Mouse (Mus musculus): ENCODE measurements around the gene Ywhab. TPM values are rescaled to one million over a fixed set of nuclear protein-coding genes. Genes with fewer than 3 reads are reported as not detected.

Ywhab gene
- polyA plus RNA-seq (2015; fragmentation: Nextera tagmentation; extraction: Ambion mirVana): 297 and 300 TPM in 2 replicates

GRCm38 (mm10) chr2:163994654-163994976 is at the start of gene Ywhab:
Gene Ywhab (plus strand): TSS chr2:163994960.
- WGBS: 0% methylated on average over 12 of the region's 14 CpGs
- no peak for ATAC-seq (ENCODE audit: low FRiP score, low TSS enrichment)
- Histone ChIP-seq H3K27me3 (ENCODE audit: insufficient read depth, low read length) (no peaks in the 10 kb centered on the region), H3K4me1 (ENCODE audit: insufficient read depth, low read length) (peaks cover 18% of the 10 kb centered on the region; the same call in 1 of the 2 replicates), H3K9ac (replicated peaks; ENCODE audit: low read length) (peak within 1 kb of the TSS; percentile 96), H3K4me3 (ENCODE audit: low read length) (peak within 1 kb of the TSS; percentile 95), H3K9me3 (ENCODE audit: low read length) (no peaks in the 10 kb centered on the region), H3K27ac (ENCODE audit: low read length) (peak within 1 kb of the TSS; percentile 96), H3K4me2 (replicated peaks; ENCODE audit: low read depth, low read length) (peak within 1 kb of the TSS; percentile 79), H3K36me3 (ENCODE audit: insufficient read depth, low read length) (no peaks in the 10 kb centered on the region)

- Histone ChIP-seq H3K27ac (ENCODE audit: low read length) (no peak overlapping the region), H3K9me3 (ENCODE audit: low read length) (no peaks in the 10 kb centered on the region), H3K4me2 (replicated peaks; ENCODE audit: low read depth, low read length) (no peak overlapping the region), H3K27me3 (ENCODE audit: insufficient read depth, low read length) (0 out of 2 replicates have a peak, but pooled peaks cover 5% of the 10 kb centered on the region), H3K36me3 (ENCODE audit: insufficient read depth, low read length) (no peaks in the 10 kb centered on the region), H3K4me3 (ENCODE audit: low read length) (no peak overlapping the region), H3K4me1 (ENCODE audit: insufficient read depth, low read length) (no peaks in the 10 kb centered on the region), H3K9ac (replicated peaks; ENCODE audit: low read length) (no peak overlapping the region)
- WGBS: 60% methylated on average over 15 of the region's 15 CpGs
- no peak for ATAC-seq (ENCODE audit: low FRiP score, low TSS enrichment)
Measured at GRCm38 (mm10) chr2:163946221-163946620, 48.5 kb upstream of the Ywhab start.

DNA sequence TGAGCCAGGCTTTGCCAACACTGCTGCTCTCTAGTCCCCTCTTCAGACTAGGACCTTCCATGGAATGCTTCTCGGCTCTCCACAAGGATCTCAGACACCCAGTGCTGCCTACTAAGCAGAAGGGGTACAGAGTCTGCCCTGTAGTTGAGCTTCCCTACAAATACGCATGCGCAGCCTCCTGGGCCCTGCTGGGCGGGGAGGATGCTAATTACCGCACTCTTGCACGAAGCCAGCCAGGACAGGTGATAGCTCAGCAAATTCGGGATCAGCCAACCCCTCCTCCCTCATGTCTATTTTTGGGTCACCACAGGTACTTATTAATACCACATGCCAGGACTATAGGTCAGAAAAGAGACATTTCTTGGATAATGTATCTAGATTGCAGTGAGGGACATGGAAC is 46.8 kb upstream of the Ywhab start:
- H3K4me2 ChIP-seq (replicated peaks; ENCODE audit: low read depth, low read length): no peak overlapping the region
- no peaks in the 10 kb centered on the region for H3K36me3 ChIP-seq (ENCODE audit: insufficient read depth, low read length)
- 73% methylated on average over 7 of the region's 7 CpGs for WGBS
- no peaks in the 10 kb centered on the region for H3K9me3 ChIP-seq (ENCODE audit: low read length)
- H3K27ac ChIP-seq (ENCODE audit: low read length): no peak overlapping the region
- H3K4me1 ChIP-seq (ENCODE audit: insufficient read depth, low read length): no peaks in the 10 kb centered on the region
- H3K9ac ChIP-seq (replicated peaks; ENCODE audit: low read length): no peak overlapping the region
- H3K27me3 ChIP-seq (ENCODE audit: insufficient read depth, low read length): 0 out of 2 replicates have a peak, but pooled peaks cover 5% of the 10 kb centered on the region
- no peak overlapping the region for H3K4me3 ChIP-seq (ENCODE audit: low read length)
- ATAC-seq (ENCODE audit: low FRiP score, low TSS enrichment): no peak

DNA sequence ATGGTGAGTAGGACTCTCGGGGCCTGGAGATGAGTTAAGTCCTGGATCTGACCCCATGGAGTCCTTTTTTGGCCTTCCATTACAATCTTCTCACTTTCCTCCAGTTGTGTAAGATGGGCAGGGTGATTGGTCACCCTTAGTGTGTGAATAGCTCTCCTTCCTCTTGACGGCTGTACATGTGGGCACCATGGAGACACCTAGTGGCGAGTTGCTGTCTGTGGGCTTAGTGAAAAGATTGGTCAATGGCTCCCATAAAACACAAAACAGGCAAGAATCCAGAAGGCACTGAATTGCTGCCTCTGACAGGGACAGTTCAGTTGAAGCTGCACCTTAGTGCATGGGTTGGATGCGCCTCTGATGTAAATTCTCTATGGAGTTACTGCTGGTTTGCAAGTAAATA is 43.0 kb upstream of the Ywhab start:
- Histone ChIP-seq H3K9ac (replicated peaks; ENCODE audit: low read length) (no peak overlapping the region), H3K4me1 (ENCODE audit: insufficient read depth, low read length) (no peaks in the 10 kb centered on the region), H3K27ac (ENCODE audit: low read length) (no peak overlapping the region), H3K4me3 (ENCODE audit: low read length) (no peak overlapping the region), H3K36me3 (ENCODE audit: insufficient read depth, low read length) (no peaks in the 10 kb centered on the region), H3K27me3 (ENCODE audit: insufficient read depth, low read length) (0 out of 2 replicates have a peak, but pooled peaks cover 8% of the 10 kb centered on the region), H3K9me3 (ENCODE audit: low read length) (no peaks in the 10 kb centered on the region), H3K4me2 (replicated peaks; ENCODE audit: low read depth, low read length) (no peak overlapping the region)
- WGBS: 19% methylated on average over 4 of the region's 4 CpGs
- ATAC-seq (ENCODE audit: low FRiP score, low TSS enrichment): peak; percentile 63; the same call in 1 of the 2 replicates

DNA sequence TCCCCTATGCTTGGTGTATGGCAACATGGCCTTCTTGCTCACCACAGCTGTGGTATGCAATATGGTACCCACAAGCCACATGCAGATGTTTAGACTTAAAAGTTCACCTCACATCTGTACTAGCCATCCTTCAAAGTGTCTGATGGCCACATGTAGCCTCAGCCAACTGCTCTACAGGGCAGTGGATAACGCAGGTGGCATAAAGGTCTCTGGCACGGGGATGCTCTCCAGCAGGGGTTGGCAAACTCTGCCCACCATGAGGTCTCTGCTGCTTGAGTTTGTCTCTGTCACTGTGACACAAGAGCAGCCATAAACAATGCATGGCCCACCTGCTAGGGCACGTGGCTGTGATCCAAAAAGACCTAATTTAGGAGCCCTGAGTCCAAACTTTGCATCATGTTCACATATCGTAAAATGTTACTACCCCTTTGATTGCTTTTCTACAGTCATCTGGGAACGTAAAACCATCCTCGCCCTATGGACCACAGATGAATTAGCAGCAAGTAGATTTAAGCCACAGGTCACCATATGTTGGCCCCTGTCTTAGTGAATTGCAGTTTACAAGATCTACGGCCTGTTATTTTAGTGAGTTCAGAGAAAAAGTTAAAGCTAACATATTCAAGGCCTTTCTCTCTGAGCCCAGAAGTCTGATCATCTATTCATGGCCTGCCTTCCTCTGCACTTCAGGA is 41.0 kb upstream of the Ywhab start:
- no peak overlapping the region for H3K4me2 ChIP-seq (replicated peaks; ENCODE audit: low read depth, low read length)
- H3K4me3 ChIP-seq (ENCODE audit: low read length): no peak overlapping the region
- no peak overlapping the region for H3K9ac ChIP-seq (replicated peaks; ENCODE audit: low read length)
- H3K36me3 ChIP-seq (ENCODE audit: insufficient read depth, low read length): no peaks in the 10 kb centered on the region
- H3K9me3 ChIP-seq (ENCODE audit: low read length): no peaks in the 10 kb centered on the region
- 29% methylated on average over 7 of the region's 7 CpGs for WGBS
- H3K27me3 ChIP-seq (ENCODE audit: insufficient read depth, low read length): 0 out of 2 replicates have a peak, but pooled peaks cover 6% of the 10 kb centered on the region
- no peak for ATAC-seq (ENCODE audit: low FRiP score, low TSS enrichment)
- H3K4me1 ChIP-seq (ENCODE audit: insufficient read depth, low read length): no peaks in the 10 kb centered on the region
- H3K27ac ChIP-seq (ENCODE audit: low read length): no peak overlapping the region

DNA sequence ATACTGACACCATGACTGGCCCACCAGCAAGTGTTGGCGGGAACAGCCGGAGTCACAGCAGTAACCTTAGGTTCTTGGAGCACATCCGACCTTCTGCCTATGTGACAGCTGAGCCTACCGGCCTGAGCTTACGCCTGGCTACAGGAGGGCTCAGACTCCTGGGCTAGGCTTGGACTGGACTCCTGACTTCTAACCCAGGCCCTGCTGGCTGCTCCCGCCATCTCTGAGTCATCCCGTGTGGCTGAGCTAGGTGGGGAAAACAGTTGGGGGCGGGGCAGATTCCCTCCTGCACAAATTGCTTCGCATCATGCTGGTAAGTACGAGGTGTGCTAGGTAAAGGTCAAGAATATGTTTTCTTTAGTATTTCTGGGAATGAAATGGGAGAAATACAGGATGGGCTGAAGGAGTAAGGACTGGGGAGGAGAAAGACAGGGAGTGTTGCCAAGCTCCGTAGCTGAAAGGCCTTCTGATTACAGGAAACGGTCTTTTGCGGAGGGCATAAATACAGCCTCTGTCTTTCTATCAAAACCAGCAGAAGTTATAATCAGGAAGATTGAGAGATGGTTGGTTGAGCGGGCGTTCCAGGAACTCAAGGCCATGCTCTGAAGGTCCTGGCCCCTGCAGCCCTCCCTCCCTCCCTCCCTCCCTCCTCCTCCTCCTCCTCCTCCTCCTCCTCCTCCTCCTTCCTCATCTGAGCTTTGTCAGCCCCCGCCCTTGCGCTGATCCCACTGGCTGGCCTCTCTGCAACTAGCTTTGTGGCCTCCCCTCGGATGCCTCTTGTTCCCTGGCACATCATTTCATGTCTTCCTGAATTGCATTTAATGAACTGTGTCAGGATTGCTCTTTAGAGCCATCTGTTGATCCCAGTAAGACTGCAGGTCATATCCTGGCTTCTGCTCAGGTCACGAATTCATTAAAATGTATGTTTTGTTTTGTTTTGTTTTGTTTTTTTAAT is 29.9 kb upstream of the Ywhab start:
- 51% methylated on average over 17 of the region's 19 CpGs for whole genome bisulfite sequencing
- no peak overlapping the region for H3K27ac ChIP-seq (ENCODE audit: low read length)
- peak; percentile 35; the same call in 1 of the 2 replicates for ATAC-seq (ENCODE audit: low FRiP score, low TSS enrichment)

DNA sequence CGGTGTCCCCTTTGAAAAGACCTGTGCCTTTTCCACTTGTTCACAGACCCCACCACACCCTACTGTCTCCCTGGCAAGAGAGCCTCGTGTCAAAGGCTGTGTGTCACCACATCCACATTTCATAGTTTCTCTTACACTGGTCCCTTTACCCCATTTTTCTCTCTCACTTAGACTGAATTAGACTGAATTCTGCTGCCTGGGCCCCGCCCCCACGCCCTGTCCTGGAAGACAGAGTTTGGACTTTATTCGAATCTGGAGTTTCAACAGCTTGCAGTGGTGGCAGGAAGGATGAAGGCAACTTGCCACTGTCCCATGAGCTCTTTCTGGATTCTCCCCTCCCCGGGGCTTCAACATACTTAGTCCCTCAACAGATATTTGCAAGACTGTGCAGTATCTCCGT is 29.1 kb upstream of the Ywhab start:
- ATAC-seq (ENCODE audit: low FRiP score, low TSS enrichment): no peak
- no peak overlapping the region for H3K9ac ChIP-seq (replicated peaks; ENCODE audit: low read length)
- peaks cover 3% of the 10 kb centered on the region; the same call in 1 of the 2 replicates for H3K9me3 ChIP-seq (ENCODE audit: low read length)
- no peak overlapping the region for H3K4me2 ChIP-seq (replicated peaks; ENCODE audit: low read depth, low read length)
- no peak overlapping the region for H3K27ac ChIP-seq (ENCODE audit: low read length)
- H3K27me3 ChIP-seq (ENCODE audit: insufficient read depth, low read length): no peaks in the 10 kb centered on the region
- H3K36me3 ChIP-seq (ENCODE audit: insufficient read depth, low read length): no peaks in the 10 kb centered on the region
- WGBS: 69% methylated on average over 7 of the region's 7 CpGs
- H3K4me3 ChIP-seq (ENCODE audit: low read length): no peak overlapping the region
- no peaks in the 10 kb centered on the region for H3K4me1 ChIP-seq (ENCODE audit: insufficient read depth, low read length)

More for the DNA sequence above, 29.9 kb upstream of the Ywhab start:
- Histone ChIP-seq H3K27me3 (ENCODE audit: insufficient read depth, low read length) (no peaks in the 10 kb centered on the region), H3K4me3 (ENCODE audit: low read length) (no peak overlapping the region), H3K4me2 (replicated peaks; ENCODE audit: low read depth, low read length) (no peak overlapping the region), H3K36me3 (ENCODE audit: insufficient read depth, low read length) (no peaks in the 10 kb centered on the region), H3K9me3 (ENCODE audit: low read length) (peaks cover 3% of the 10 kb centered on the region; the same call in 1 of the 2 replicates), H3K9ac (replicated peaks; ENCODE audit: low read length) (no peak overlapping the region), H3K4me1 (ENCODE audit: insufficient read depth, low read length) (no peaks in the 10 kb centered on the region)

DNA sequence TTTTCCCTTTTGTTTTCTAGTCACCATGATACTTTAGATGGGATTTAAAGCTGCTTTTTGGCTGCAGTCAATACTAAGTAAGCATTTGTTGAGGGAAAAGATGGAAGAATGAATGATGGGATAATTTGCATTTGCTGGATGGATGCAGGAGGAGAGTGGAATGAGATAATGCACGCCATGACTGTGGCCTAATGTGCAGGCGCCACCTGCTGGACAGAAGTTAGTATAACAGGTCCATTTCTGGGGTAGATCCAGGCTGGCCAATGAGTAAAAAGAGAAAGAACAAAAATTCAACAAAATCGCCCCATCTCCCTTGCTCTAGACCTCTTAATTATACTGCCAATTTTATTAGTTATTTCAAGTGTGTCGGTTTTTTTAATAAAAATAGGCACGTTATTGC is 26.2 kb upstream of the Ywhab start:
- Histone ChIP-seq H3K4me2 (replicated peaks; ENCODE audit: low read depth, low read length) (no peak overlapping the region), H3K27me3 (ENCODE audit: insufficient read depth, low read length) (no peaks in the 10 kb centered on the region), H3K4me1 (ENCODE audit: insufficient read depth, low read length) (no peaks in the 10 kb centered on the region), H3K36me3 (ENCODE audit: insufficient read depth, low read length) (no peaks in the 10 kb centered on the region), H3K27ac (ENCODE audit: low read length) (no peak overlapping the region), H3K9ac (replicated peaks; ENCODE audit: low read length) (no peak overlapping the region), H3K9me3 (ENCODE audit: low read length) (no peaks in the 10 kb centered on the region), H3K4me3 (ENCODE audit: low read length) (no peak overlapping the region)
- WGBS: 2% methylated on average over 5 of the region's 5 CpGs
- ATAC-seq (ENCODE audit: low FRiP score, low TSS enrichment): no peak

GRCm38 (mm10) chr2:163970326-163970725 is 24.4 kb upstream of the Ywhab start:
- no peaks in the 10 kb centered on the region for H3K27me3 ChIP-seq (ENCODE audit: insufficient read depth, low read length)
- H3K9ac ChIP-seq (replicated peaks; ENCODE audit: low read length): no peak overlapping the region
- H3K4me3 ChIP-seq (ENCODE audit: low read length): no peak overlapping the region
- no peak overlapping the region for H3K27ac ChIP-seq (ENCODE audit: low read length)
- no peak overlapping the region for H3K4me2 ChIP-seq (replicated peaks; ENCODE audit: low read depth, low read length)
- H3K4me1 ChIP-seq (ENCODE audit: insufficient read depth, low read length): no peaks in the 10 kb centered on the region
- 53% methylated on average over 3 of the region's 3 CpGs for WGBS
- ATAC-seq (ENCODE audit: low FRiP score, low TSS enrichment): no peak
- H3K36me3 ChIP-seq (ENCODE audit: insufficient read depth, low read length): no peaks in the 10 kb centered on the region
- H3K9me3 ChIP-seq (ENCODE audit: low read length): no peaks in the 10 kb centered on the region
